Mouse (Mus musculus): ENCODE data around the gene Camk1d. TPM values are rescaled to one million over a fixed set of nuclear protein-coding genes. Genes with fewer than 3 reads are reported as not detected.
"Not testable (repeated sequence)": the region's sequence is repeated elsewhere in the genome, so short reads cannot be mapped to it uniquely, and the experiment has no call there.

Camk1d gene
- total RNA-seq, 2 experiments from 2014 or later: 115 to 116 TPM

- intact Hi-C loops (cut with DNase I): loop anchor here (5.0 kb wide), 1 partner anchor 138 kb away; no protein-coding TSS in a partner anchor
- peak in 1 of 2 experiments; percentile 73 for DNase-seq (ENCODE audit: low spot score in 2 of 2)
Observed at GRCm38 (mm10) chr2:5595356-5596191, 118.7 kb downstream of the Camk1d start.

DNA sequence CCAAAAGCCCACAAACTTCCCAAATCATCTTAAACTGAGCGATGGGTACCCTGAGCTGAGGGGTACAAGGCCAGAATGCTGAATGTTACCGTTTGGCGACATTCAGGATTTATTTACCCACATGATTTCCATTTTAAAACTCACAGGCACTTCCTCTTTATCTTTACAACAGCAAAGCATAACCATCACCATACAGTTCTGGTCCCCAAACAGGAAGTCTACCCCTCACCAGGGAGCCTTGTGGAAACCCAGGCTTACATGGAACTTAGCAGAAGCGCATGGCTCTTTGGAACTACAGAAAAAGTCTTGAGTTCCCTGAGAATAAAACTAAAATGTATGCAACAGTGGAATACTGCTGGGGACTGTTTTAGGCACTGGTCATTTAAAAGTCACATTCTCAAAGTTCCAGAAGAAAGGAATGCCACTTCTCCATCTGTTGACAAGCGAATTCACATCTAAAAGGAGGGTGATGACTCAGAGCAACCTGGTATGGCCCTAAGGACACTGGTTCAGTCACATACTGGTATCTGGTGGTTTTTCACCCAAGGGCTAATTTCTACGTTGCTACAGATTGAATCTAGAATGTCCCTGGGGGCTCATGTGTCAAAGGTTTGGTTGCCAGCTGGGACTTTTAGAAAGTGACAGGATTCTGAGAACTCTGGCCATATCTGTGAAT is 121.7 kb downstream of the Camk1d start:
- no peak for DNase-seq (ENCODE audit: low spot score in 2 of 2)
- intact Hi-C loops (cut with DNase I): no loop called here

- no peak for DNase-seq (ENCODE audit: low spot score in 2 of 2)
- intact Hi-C loops (cut with DNase I): no loop called here
Observed at GRCm38 (mm10) chr2:5590074-5590473, 124.2 kb downstream of the Camk1d start.

GRCm38 (mm10) chr2:5589163-5589562 is 125.2 kb downstream of the Camk1d start:
- peak in 1 of 2 experiments; percentile 55 for DNase-seq (ENCODE audit: low spot score in 2 of 2)
- intact Hi-C loops (cut with DNase I): no loop called here

DNA sequence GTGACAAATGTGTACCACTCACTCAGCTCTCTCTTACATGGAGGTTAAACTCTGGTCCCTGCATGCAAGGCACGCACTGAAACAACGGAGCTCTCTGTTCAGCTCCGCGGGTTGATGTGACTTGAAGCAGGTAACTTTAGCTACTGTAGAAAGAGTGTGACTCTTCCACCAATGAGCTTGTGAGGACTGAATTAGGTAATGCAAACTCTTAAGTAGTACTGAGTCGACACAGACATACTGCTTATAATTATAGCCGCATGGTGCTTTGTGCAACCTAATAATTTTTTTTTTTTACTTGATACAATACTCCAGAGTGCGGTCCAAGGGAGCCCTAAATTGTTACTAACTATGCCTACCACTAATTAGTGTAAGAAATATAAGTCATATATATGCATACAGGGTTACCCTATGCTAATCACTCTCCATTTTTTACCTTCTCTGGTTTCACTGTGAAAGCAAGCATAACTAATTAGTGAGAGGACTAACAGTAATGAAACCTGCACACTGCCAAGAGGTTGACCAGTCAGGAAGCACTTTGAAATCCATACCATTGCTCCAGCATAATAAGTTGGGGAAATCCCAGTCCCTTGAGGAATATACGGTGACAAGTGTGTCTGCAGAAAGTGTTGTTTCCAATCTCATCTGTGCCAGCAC is 125.9 kb downstream of the Camk1d start:
- intact Hi-C loops (cut with DNase I): no loop called here

GRCm38 (mm10) chr2:5584318-5585027 is 129.8 kb downstream of the Camk1d start:
- DNase-seq (ENCODE audit: low spot score in 2 of 2): no peak
- intact Hi-C loops (cut with DNase I): no loop called here

More for the DNA sequence above, 125.9 kb downstream of the Camk1d start:
- no peak for DNase-seq (ENCODE audit: low spot score in 2 of 2)

- intact Hi-C loops (cut with DNase I): no loop called here
- DNase-seq (ENCODE audit: low spot score in 2 of 2): no peak
Observed at GRCm38 (mm10) chr2:5579391-5579790, 134.9 kb downstream of the Camk1d start.

- no peak for DNase-seq (ENCODE audit: low spot score in 2 of 2)
- intact Hi-C loops (cut with DNase I): no loop called here
Observed at GRCm38 (mm10) chr2:5577399-5578129, 136.8 kb downstream of the Camk1d start.

DNA sequence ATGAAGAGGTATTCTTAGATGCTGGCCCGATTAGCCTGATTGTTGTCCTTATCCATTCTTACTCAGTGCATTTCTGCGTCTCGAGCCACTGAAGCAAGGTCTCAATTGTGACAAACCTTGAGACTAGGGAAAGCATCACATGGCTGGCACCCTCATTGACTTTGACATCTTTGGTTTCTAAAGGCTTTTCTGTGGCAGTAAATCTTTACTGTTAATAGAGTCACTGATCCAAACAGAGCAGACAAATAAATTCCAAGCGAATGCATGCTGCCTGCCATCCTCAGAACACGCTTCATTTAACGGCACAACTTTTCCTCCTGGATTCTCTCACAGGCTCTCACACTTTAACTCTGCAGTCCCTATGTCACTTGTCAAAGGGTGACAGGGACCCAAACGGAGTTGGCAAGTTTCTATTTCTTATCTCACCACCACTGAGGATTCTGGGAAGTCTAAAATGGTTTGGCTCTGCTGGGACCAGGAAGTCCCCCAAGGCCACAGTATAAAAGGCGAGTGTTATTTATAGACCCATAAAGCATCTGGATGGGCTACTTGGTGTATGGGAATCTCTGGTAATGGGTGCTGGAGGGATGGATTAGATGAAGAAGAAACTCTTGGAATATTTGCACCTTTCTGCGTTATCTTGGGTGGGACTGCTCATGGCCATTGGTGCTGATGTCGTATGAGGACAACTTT is 141.9 kb downstream of the Camk1d start:
- no peak for DNase-seq (ENCODE audit: low spot score in 2 of 2)
- intact Hi-C loops (cut with DNase I): no loop called here

- DNase-seq (ENCODE audit: low spot score in 2 of 2): no peak
- intact Hi-C loops (cut with DNase I): no loop called here
Observed at GRCm38 (mm10) chr2:5566611-5567010, 147.7 kb downstream of the Camk1d start.

GRCm38 (mm10) chr2:5563685-5564084 is 150.6 kb downstream of the Camk1d start:
- DNase-seq (ENCODE audit: low spot score in 2 of 2): no peak
- intact Hi-C loops (cut with DNase I): no loop called here

DNA sequence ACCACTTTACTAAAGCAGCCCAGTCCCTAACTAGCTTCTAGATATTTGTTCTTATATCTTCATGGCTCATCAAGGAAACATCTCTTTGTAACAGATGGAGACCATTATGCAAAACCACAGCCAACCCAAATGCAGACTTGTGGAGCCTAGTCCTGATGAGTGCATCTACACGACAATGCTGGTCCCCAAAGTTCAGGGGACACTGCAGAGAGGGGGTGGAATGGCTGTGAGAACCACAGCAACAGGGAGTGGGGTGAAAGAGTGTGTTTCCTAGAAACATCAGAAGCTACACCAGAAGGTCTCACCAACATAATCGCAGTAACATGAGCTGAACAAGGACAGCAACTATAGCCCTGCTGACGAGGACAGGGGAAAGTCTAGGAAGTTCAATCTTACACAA is 152.9 kb downstream of the Camk1d start:
- no peak for DNase-seq (ENCODE audit: low spot score in 2 of 2)
- intact Hi-C loops (cut with DNase I): no loop called here

- intact Hi-C loops (cut with DNase I): no loop called here
- DNase-seq (ENCODE audit: low spot score in 2 of 2): peak; percentile 39 to 84
Observed at GRCm38 (mm10) chr2:5553264-5553663, 161.1 kb downstream of the Camk1d start.

- DNase-seq (ENCODE audit: low spot score in 2 of 2): no peak
- intact Hi-C loops (cut with DNase I): no loop called here
Observed at GRCm38 (mm10) chr2:5551758-5552255, 162.5 kb downstream of the Camk1d start.

DNA sequence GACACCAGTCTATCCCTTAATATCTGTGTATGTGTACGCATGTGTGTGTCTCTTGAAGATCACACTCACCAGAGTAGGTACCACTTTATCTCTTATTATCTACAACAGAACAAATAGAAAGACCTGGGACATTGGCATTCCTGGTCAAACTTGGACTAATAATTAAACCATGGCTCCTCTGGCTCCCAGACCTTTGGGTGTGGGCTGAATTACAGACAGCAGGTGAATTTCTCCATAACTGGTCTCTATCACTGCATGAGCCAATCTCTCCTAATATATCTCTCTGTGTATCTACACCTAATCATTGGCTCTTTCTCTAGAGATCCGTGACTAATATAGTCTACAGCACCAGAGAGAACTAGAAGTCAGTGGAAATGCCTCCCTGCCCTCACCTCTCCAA is 165.0 kb downstream of the Camk1d start:
- intact Hi-C loops (cut with DNase I): no loop called here
- no peak for DNase-seq (ENCODE audit: low spot score in 2 of 2)

- intact Hi-C loops (cut with DNase I): no loop called here
Observed at GRCm38 (mm10) chr2:5548872-5549271, 165.4 kb downstream of the Camk1d start.

GRCm38 (mm10) chr2:5540870-5541269 is 173.4 kb downstream of the Camk1d start:
- intact Hi-C loops (cut with DNase I): no loop called here
- DNase-seq (ENCODE audit: low spot score in 2 of 2): peak in 1 of 2 experiments; percentile 64

More at GRCm38 (mm10) chr2:5548872-5549271, 165.4 kb downstream of the Camk1d start:
- DNase-seq (ENCODE audit: low spot score in 2 of 2): peak; percentile 32 to 78

DNA sequence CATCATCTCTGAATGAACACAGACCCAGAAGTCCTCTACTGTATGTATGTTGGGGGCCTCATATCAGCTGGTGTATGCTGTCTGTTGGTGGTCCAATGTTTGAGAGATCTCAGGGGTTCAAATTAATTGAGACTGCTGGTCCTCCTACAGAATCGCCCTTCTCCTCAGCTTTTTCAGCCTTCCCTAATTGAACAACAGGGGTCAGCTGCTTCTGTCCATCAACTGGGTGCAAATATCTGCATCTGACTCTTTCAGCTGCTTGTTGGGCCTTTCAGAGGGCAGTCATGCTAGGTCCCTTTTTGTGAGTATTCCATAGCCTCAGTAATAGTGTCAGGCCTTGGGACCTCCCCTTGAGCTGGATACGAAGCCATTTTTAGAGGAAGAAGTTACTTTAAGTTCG is 174.4 kb downstream of the Camk1d start:
- intact Hi-C loops (cut with DNase I); DNase-seq (ENCODE audit: low spot score in 2 of 2): not testable (repeated sequence)

All from left cerebral cortex, postnatal 25 days (tissue).